ENCODE assay signal across 10 mouse cellular contexts in genomic region chr8:125935649-125936048, GRCm38 (mm10). TPM values are rescaled to one million over a fixed set of nuclear protein-coding genes. Genes with fewer than 3 reads are reported as not detected.
DNase-seq lines count a peak whose midpoint lies in the region; ATAC-seq lines count a peak whose summit lies in the region.
"Had no signal": no experiment of that assay in that cellular context is flagged by ENCODE, and none has a peak within 500 bp of the region (broad histone marks: within the 10 kb centered on the region; RNA-seq: fewer than 3 reads in every experiment).

No protein-coding gene starts in this region.

- H3K27me3 ChIP-seq in heart, embryonic 11.5 days (ENCODE audit: control insufficient read depth, insufficient read depth, low read length): no peaks in the 10 kb centered on the region
- no peaks in the 10 kb centered on the region for H3K27me3 ChIP-seq in embryonic facial prominence, embryonic 10.5 days (replicated peaks; ENCODE audit: low read depth, poor library complexity, severe bottlenecking)
- H3K27me3 ChIP-seq: liver, embryonic 15.5 days; stomach, embryonic 15.5 days had no signal

- no peak overlapping the region for H3K4me2 ChIP-seq in heart, embryonic 11.5 days
- H3K4me2 ChIP-seq: liver, embryonic 15.5 days; stomach, embryonic 15.5 days had no signal

- DNase-seq in heart, postnatal 14 days: peak; percentile 30 to 61
- DNase-seq in CD4-positive helper T cell, adult 2 months (ENCODE audit: low read depth, low spot score): peak; percentile 15
- peak; percentile 67 to 69 for DNase-seq in adrenal gland, postnatal 36 days
- DNase-seq in embryonic facial prominence, embryonic 10.5 days (ENCODE audit: low spot score): peak; percentile 61
- peak; percentile 71 for DNase-seq in layer of hippocampus, adult 9-10 months (ENCODE audit: low spot score)
- DNase-seq in lung, postnatal 4 days: peak; percentile 40 to 57
- DNase-seq in thymus, postnatal 0 days (ENCODE audit: low spot score): peak; percentile 48

- 45% methylated on average over 9 of the region's 9 CpGs for WGBS in heart, embryonic 11.5 days (ENCODE audit: insufficient replicate concordance)
- 51% methylated on average over 9 of the region's 9 CpGs for WGBS in embryonic facial prominence, embryonic 10.5 days

- H3K27ac ChIP-seq in heart, embryonic 11.5 days (ENCODE audit: low read depth, low read length): no peak overlapping the region
- no peak overlapping the region for H3K27ac ChIP-seq in embryonic facial prominence, embryonic 10.5 days (replicated peaks)
- H3K27ac ChIP-seq: liver, embryonic 15.5 days; stomach, embryonic 15.5 days had no signal

- intact Hi-C loops in heart, postnatal 14 days (cut with DNase I): no loop called here

- H3K4me1 ChIP-seq in heart, embryonic 11.5 days (ENCODE audit: control insufficient read depth, insufficient read depth, low read length): no peaks in the 10 kb centered on the region
- no peaks in the 10 kb centered on the region for H3K4me1 ChIP-seq in embryonic facial prominence, embryonic 10.5 days
- H3K4me1 ChIP-seq: liver, embryonic 15.5 days; stomach, embryonic 15.5 days had no signal

- H3K9ac ChIP-seq in heart, embryonic 11.5 days (ENCODE audit: low read depth, low read length): no peak overlapping the region
- H3K9ac ChIP-seq: liver, embryonic 15.5 days; stomach, embryonic 15.5 days had no signal

- ATAC-seq in heart, embryonic 11.5 days (replicated peaks; ENCODE audit: insufficient number of reproducible peaks, low FRiP score, low TSS enrichment): no peak

- no peaks in the 10 kb centered on the region for H3K9me3 ChIP-seq in heart, embryonic 11.5 days (replicated peaks; ENCODE audit: control insufficient read depth, low read length)
- H3K9me3 ChIP-seq in embryonic facial prominence, embryonic 10.5 days: peaks cover 8% of the 10 kb centered on the region; the same call in 1 of the 2 replicates
- H3K9me3 ChIP-seq: liver, embryonic 15.5 days; stomach, embryonic 15.5 days had no signal

- H3K4me3 ChIP-seq in heart, embryonic 11.5 days (ENCODE audit: low read depth, low read length): no peak overlapping the region
- H3K4me3 ChIP-seq in embryonic facial prominence, embryonic 10.5 days: no peak overlapping the region
- H3K4me3 ChIP-seq: liver, embryonic 15.5 days; stomach, embryonic 15.5 days had no signal

- no peaks in the 10 kb centered on the region for H3K36me3 ChIP-seq in heart, embryonic 11.5 days (ENCODE audit: control insufficient read depth, insufficient read depth, low read length)
- no peaks in the 10 kb centered on the region for H3K36me3 ChIP-seq in embryonic facial prominence, embryonic 10.5 days (replicated peaks)
- H3K36me3 ChIP-seq: liver, embryonic 15.5 days; stomach, embryonic 15.5 days had no signal

RNA-seq across cellular contexts. Expression of gene Map3k21, which starts 25.4 kb away (rescaled TPM):
- total RNA-seq in heart, postnatal 14 days (2021): under 1 TPM; 0.24 to 0.36 TPM
- 0.06 and 0.10 TPM in 2 replicates for polyA plus RNA-seq in heart, embryonic 11.5 days (2014; fragmentation: Nextera tagmentation; extraction: Ambion mirVana)
- total RNA-seq in adrenal gland, postnatal 36 days (2021): 1 to 10 TPM in 1 of 2 experiments, under 1 TPM in 1; 0.70 to 2.7 TPM
- polyA plus RNA-seq in embryonic facial prominence, embryonic 10.5 days (2016; fragmentation: Nextera tagmentation; extraction: Ambion mirVana): 0.04 and 0.06 TPM in 2 replicates
- polyA plus RNA-seq in thymus, postnatal 0 days (2015; fragmentation: Nextera tagmentation; extraction: Ambion mirVana): 0.03 TPM in 1 of 2 replicates, not detected in the other

RNA-seq across cellular contexts. Expression of gene Pcnx2, which starts 37.5 kb away (rescaled TPM):
- under 1 TPM; 0.61 to 0.88 TPM for total RNA-seq in heart, postnatal 14 days (2021)
- polyA plus RNA-seq in heart, embryonic 11.5 days (2014; fragmentation: Nextera tagmentation; extraction: Ambion mirVana): 0.06 and 0.27 TPM in 2 replicates
- total RNA-seq in adrenal gland, postnatal 36 days (2021): under 1 TPM; 0.33 to 0.43 TPM
- polyA plus RNA-seq in embryonic facial prominence, embryonic 10.5 days (2016; fragmentation: Nextera tagmentation; extraction: Ambion mirVana): 0.10 and 0.15 TPM in 2 replicates
- 0.03 and 0.07 TPM in 2 replicates for polyA plus RNA-seq in thymus, postnatal 0 days (2015; fragmentation: Nextera tagmentation; extraction: Ambion mirVana)

RNA-seq across cellular contexts. Expression of gene Kcnk1, which starts 59.3 kb away (rescaled TPM):
- not detected for total RNA-seq in heart, postnatal 14 days (2021)
- 2.3 and 4.0 TPM in 2 replicates for polyA plus RNA-seq in heart, embryonic 11.5 days (2014; fragmentation: Nextera tagmentation; extraction: Ambion mirVana)
- total RNA-seq in adrenal gland, postnatal 36 days (2021): 1 to 10 TPM; 1.3 to 4.8 TPM
- polyA plus RNA-seq in embryonic facial prominence, embryonic 10.5 days (2016; fragmentation: Nextera tagmentation; extraction: Ambion mirVana): 17.0 and 17.9 TPM in 2 replicates
- 1.5 and 1.9 TPM in 2 replicates for polyA plus RNA-seq in thymus, postnatal 0 days (2015; fragmentation: Nextera tagmentation; extraction: Ambion mirVana)

Comparison
In these comparisons a context has a peak if more than half of its experiments do, and no peak if none do; other contexts are left out.
1. DNase-seq: peak in every context shown above with its lines; median percentile 71 in layer of hippocampus, adult 9-10 months; 68 in adrenal gland, postnatal 36 days; 61 in embryonic facial prominence, embryonic 10.5 days; 48 in lung, postnatal 4 days; 48 in thymus, postnatal 0 days; 46 in heart, postnatal 14 days; 15 in CD4-positive helper T cell, adult 2 months.